Mouse (Mus musculus) MEL (cell line): ENCODE results near the gene Mnd1. TPM values are rescaled to one million over a fixed set of nuclear protein-coding genes. Genes with fewer than 3 reads are reported as not detected.

Experiments used
- DNase-seq: peaks from one replicate; pipeline ENCODE4 v3.0.0; 2011; ENCODE audit warnings: low read depth, low spot score
- H3K27ac ChIP-seq: 2 replicates; pipeline ENCODE4 v1.5.1; 2012; ENCODE audit warnings: low read depth, mild to moderate bottlenecking, control low read depth, low read length, moderate library complexity; ENCODE audit not compliant: control insufficient read depth
- H3K27me3 ChIP-seq, 2 experiments: fragments of 150-350 bp in 1 of 2; sonication (generic) in 1 of 2; 2 replicates each; pipeline ENCODE4 v1.6.1; 2012; ENCODE audit warnings: low read length in 2 of 2, mild to moderate bottlenecking in 2 of 2, improper control_type of control experiment in 1 of 2, moderate library complexity in 1 of 2; ENCODE audit not compliant: insufficient read depth in 2 of 2, control insufficient read depth in 1 of 2
- H3K36me3 ChIP-seq, 2 experiments: 2 replicates each; pipeline ENCODE4 v1.6.1; 2012 to 2014; ENCODE audit warnings: low read length in 2 of 2, improper control_type of control experiment in 1 of 2, inconsistent platforms in 1 of 2, mild to moderate bottlenecking in 1 of 2; ENCODE audit not compliant: insufficient read depth in 2 of 2, control insufficient read depth in 1 of 2
- H3K4me1 ChIP-seq, 2 experiments: fragments of 150-350 bp in 1 of 2; sonication (generic) in 1 of 2; 2 replicates each; pipeline ENCODE4 v1.6.1; 2012; ENCODE audit warnings: low read length in 2 of 2, improper control_type of control experiment in 1 of 2, mild to moderate bottlenecking in 1 of 2; ENCODE audit not compliant: insufficient read depth in 2 of 2, control insufficient read depth in 1 of 2
- H3K4me3 ChIP-seq, 2 experiments: fragments of 150-350 bp in 1 of 2; sonication (generic) in 1 of 2; 2 replicates each; pipeline ENCODE4 v1.5.1; 2012; ENCODE audit warnings: low read depth in 2 of 2, low read length in 2 of 2, mild to moderate bottlenecking in 2 of 2, moderate library complexity in 2 of 2, control low read depth in 1 of 2, improper control_type of control experiment in 1 of 2; ENCODE audit not compliant: control insufficient read depth in 1 of 2, insufficient read depth in 1 of 2
- H3K79me2 ChIP-seq: 2 replicates; pipeline ENCODE4 v1.6.1; 2012; ENCODE audit warnings: mild to moderate bottlenecking, low read length, moderate library complexity; ENCODE audit not compliant: control insufficient read depth, poor library complexity, insufficient read depth
- H3K9ac ChIP-seq: 2 replicates; pipeline ENCODE4 v1.6.1; 2012; ENCODE audit warnings: low read depth, mild to moderate bottlenecking, control low read depth, low read length, moderate library complexity; ENCODE audit not compliant: control insufficient read depth, poor library complexity, severe bottlenecking
- H3K9me3 ChIP-seq: fragments of 150-350 bp; sonication (generic); replicated peaks from 2 replicates; pipeline ENCODE4 v1.6.1; 2012; ENCODE audit warnings: mild to moderate bottlenecking, low read length, improper control_type of control experiment, moderate library complexity; ENCODE audit not compliant: insufficient read depth
- CHD1 ChIP-seq: IDR thresholded peaks from 2 replicates; pipeline ENCODE4 v1.6.1; 2012; ENCODE audit warnings: low read depth, mild to moderate bottlenecking, inconsistent platforms, low read length, improper control_type of control experiment
- CTCF ChIP-seq, 3 experiments: IDR thresholded peaks in 2 of 3; conservative IDR thresholded peaks in 1 of 3; 2 replicates each; pipeline ENCODE4 v1.5.1; 2011 to 2012; ENCODE audit warnings: low read length in 3 of 3, low read depth in 2 of 3, mild to moderate bottlenecking in 2 of 3, improper control_type of control experiment in 1 of 3, inconsistent platforms in 1 of 3, mixed read lengths in 1 of 3, moderate library complexity in 1 of 3; ENCODE audit not compliant: control insufficient read depth in 1 of 3, insufficient read depth in 1 of 3, poor library complexity in 1 of 3, severe bottlenecking in 1 of 3
- E2F4 ChIP-seq: IDR thresholded peaks from 2 replicates; pipeline ENCODE4 v1.6.1; 2011; ENCODE audit warnings: low read depth, low read length, improper control_type of control experiment, borderline replicate concordance
- ETS1 ChIP-seq: IDR thresholded peaks from 2 replicates; pipeline ENCODE4 v1.6.1; 2012; ENCODE audit warnings: low read depth, mild to moderate bottlenecking, inconsistent platforms, low read length, improper control_type of control experiment, moderate library complexity
- GABPA ChIP-seq: IDR thresholded peaks from 2 replicates; pipeline ENCODE4 v1.6.1; 2012; ENCODE audit warnings: low read depth, mild to moderate bottlenecking, inconsistent platforms, low read length, improper control_type of control experiment, moderate library complexity
- HCFC1 ChIP-seq: IDR thresholded peaks from 2 replicates; pipeline ENCODE4 v1.6.1; 2012; ENCODE audit warnings: low read depth, mild to moderate bottlenecking, inconsistent platforms, low read length, improper control_type of control experiment, moderate library complexity
- MAX ChIP-seq: IDR thresholded peaks from 2 replicates; pipeline ENCODE4 v1.6.1; 2011; ENCODE audit warnings: low read length, improper control_type of control experiment
- MAZ ChIP-seq: IDR thresholded peaks from 2 replicates; pipeline ENCODE4 v1.6.1; 2012; ENCODE audit warnings: low read depth, mild to moderate bottlenecking, inconsistent platforms, low read length, improper control_type of control experiment
- MEF2A ChIP-seq: IDR thresholded peaks from 2 replicates; pipeline ENCODE4 v1.6.1; 2014; ENCODE audit warnings: low read depth, mild to moderate bottlenecking, inconsistent platforms, low read length, improper control_type of control experiment; ENCODE audit not compliant: poor library complexity, insufficient replicate concordance, severe bottlenecking; ENCODE audit errors: extremely low read depth
- MYB ChIP-seq: IDR thresholded peaks from 2 replicates; pipeline ENCODE4 v1.6.1; 2011; ENCODE audit warnings: mild to moderate bottlenecking, low read depth, low read length, improper control_type of control experiment
- NELFE ChIP-seq: IDR thresholded peaks from 2 replicates; pipeline ENCODE4 v1.6.1; 2011; ENCODE audit warnings: low read depth, low read length, improper control_type of control experiment
- POLR2AphosphoS2 ChIP-seq: IDR thresholded peaks from 2 replicates; pipeline ENCODE4 v1.6.1; 2011; ENCODE audit warnings: low read length, improper control_type of control experiment
- TAL1 ChIP-seq: IDR thresholded peaks from 2 replicates; pipeline ENCODE4 v1.6.1; 2012; ENCODE audit warnings: mild to moderate bottlenecking, inconsistent platforms, low read length, moderate library complexity, mixed read lengths
- TCF12 ChIP-seq: IDR thresholded peaks from 2 replicates; pipeline ENCODE4 v1.6.1; 2014; ENCODE audit warnings: low read depth, mild to moderate bottlenecking, inconsistent platforms, low read length, improper control_type of control experiment, moderate library complexity
- USF2 ChIP-seq, 2 experiments: IDR thresholded peaks; 2 replicates each; pipeline ENCODE4 v1.6.1; 2011 to 2012; ENCODE audit warnings: improper control_type of control experiment in 2 of 2, low read length in 2 of 2, borderline replicate concordance in 1 of 2, inconsistent platforms in 1 of 2, low read depth in 1 of 2, mild to moderate bottlenecking in 1 of 2; ENCODE audit not compliant: insufficient read depth in 1 of 2
- ZC3H11A ChIP-seq: IDR thresholded peaks from 2 replicates; pipeline ENCODE4 v1.6.1; 2012; ENCODE audit warnings: low read depth, mild to moderate bottlenecking, inconsistent platforms, low read length, improper control_type of control experiment
- ZKSCAN1 ChIP-seq: IDR thresholded peaks from 2 replicates; pipeline ENCODE4 v1.6.1; 2012; ENCODE audit warnings: low read depth, mild to moderate bottlenecking, inconsistent platforms, low read length, improper control_type of control experiment, moderate library complexity
- ZMIZ1 ChIP-seq: IDR thresholded peaks from 2 replicates; pipeline ENCODE4 v1.6.1; 2012; ENCODE audit warnings: low read depth, mild to moderate bottlenecking, inconsistent platforms, low read length, improper control_type of control experiment, moderate library complexity
- ZNF384 ChIP-seq: IDR thresholded peaks from 2 replicates; pipeline ENCODE4 v1.6.1; 2012; ENCODE audit warnings: low read depth, mild to moderate bottlenecking, inconsistent platforms, low read length, improper control_type of control experiment
- polyA plus RNA-seq, 2 experiments: library from polyadenylated mRNA; stranded (reverse) in 1 of 2; unstranded in 1 of 2; fragments of >175 nt in 1 of 2; fragments of >200 nt in 1 of 2; gene quantifications; 2 replicates each; pipeline versions ENCODE4 v1.2.1 to v1.2.4; 2012; ENCODE audit warnings: low replicate concordance in 2 of 2, low read depth in 1 of 2; ENCODE audit not compliant: insufficient read length in 2 of 2, insufficient read depth in 1 of 2, missing spikeins in 1 of 2
- total RNA-seq: library from RNA; depleted of rRNA; stranded (reverse); fragments of 300-350 nt; gene quantifications from 2 replicates; pipeline ENCODE4 v1.2.3, GENCODE M21; 2012

Gene Mnd1
- total and polyA plus RNA-seq, 3 experiments = 11.0 to 11.2 TPM; not detected in 1

DNA sequence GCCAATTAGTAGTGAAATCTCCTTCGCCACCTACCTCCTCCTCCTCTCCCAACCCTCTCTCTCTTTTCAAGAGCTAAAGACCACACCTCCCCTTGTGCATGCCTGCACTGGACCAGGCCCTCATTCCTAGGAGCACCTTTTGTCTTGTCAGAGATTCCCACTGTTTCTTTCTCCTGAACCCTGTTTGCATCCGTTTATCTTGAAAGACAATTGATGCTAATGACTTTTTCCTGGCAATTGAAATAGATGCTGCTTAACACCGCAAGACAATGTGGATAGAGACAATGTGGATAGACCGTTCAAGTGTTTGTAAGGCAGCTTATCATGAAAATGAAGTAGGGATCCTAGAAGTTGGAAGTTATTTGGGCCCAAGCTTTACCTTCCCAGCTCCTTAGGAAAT is 26.1 kb upstream of the Mnd1 start:
- Histone ChIP-seq H3K27ac (no peak overlapping the region), H3K36me3 (no peaks in the 10 kb centered on the region), H3K79me2 (no peaks in the 10 kb centered on the region), H3K27me3 (no peaks in the 10 kb centered on the region), H3K9ac (no peak overlapping the region), H3K4me3 (no peak overlapping the region), H3K9me3 (no peaks in the 10 kb centered on the region), H3K4me1 (no peaks in the 10 kb centered on the region; a peak in 1 of 4 replicates)
- no peak for DNase-seq
- TF ChIP-seq MAZ (no peak), USF2 (IDR thresholded peaks at IDR 0.05; ENCODE audit: borderline replicate concordance in 1 of 2, insufficient read depth in 1 of 2, low read depth in 1 of 2, low read length in 2 of 2) (no peak), TCF12 (no peak), E2F4 (no peak)

DNA sequence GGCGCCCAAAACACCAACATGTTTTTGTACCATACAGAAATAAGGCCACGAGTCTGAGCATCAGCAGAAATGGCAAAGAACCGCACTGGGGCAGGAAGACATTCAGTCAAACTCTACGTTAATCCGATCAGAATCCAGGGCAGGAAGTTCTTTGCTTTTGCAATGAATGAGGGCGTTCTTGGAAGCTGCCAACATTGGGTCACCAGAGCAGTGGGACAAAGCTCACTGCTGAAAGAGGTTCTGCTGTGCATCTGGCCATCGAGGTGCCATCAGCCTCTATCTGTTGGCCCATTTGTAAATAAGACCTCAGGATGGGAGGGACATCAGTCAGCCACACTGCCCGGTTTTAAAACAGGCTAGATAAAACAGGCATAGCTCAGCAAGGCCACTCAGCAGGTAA is 25.5 kb upstream of the Mnd1 start:
- DNase-seq = no peak
- Histone ChIP-seq H3K79me2 (no peaks in the 10 kb centered on the region), H3K27me3 (no peaks in the 10 kb centered on the region), H3K4me1 (no peaks in the 10 kb centered on the region; a peak in 1 of 4 replicates), H3K27ac (no peak overlapping the region), H3K9ac (no peak overlapping the region), H3K4me3 (no peak overlapping the region), H3K9me3 (no peaks in the 10 kb centered on the region), H3K36me3 (no peaks in the 10 kb centered on the region)
- no peak for TF ChIP-seq ZC3H11A
- no peak for TF ChIP-seq ZKSCAN1
- no peak for TF ChIP-seq POLR2AphosphoS2
- TF ChIP-seq MEF2A = no peak
- TF ChIP-seq CHD1 = no peak
- no peak for TF ChIP-seq GABPA
- TF ChIP-seq ZMIZ1 = no peak
- no peak for TF ChIP-seq TAL1
- TF ChIP-seq E2F4 = no peak
- TF ChIP-seq ZNF384 = no peak
- TF ChIP-seq HCFC1 = no peak
- no peak for TF ChIP-seq ETS1
- TF ChIP-seq MYB = no peak
- no peak for TF ChIP-seq NELFE
- no peak for TF ChIP-seq CTCF (IDR thresholded peaks at IDR 0.05 in 2 of 3, conservative IDR thresholded peaks at IDR 0.05 in 1 of 3; ENCODE audit: control insufficient read depth in 1 of 3, insufficient read depth in 1 of 3, low read depth in 2 of 3, low read length in 3 of 3, poor library complexity in 1 of 3, severe bottlenecking in 1 of 3)
- no peak for TF ChIP-seq MAX
